Mouse (Mus musculus) heart, postnatal 0 days (tissue): ENCODE data around the gene Slc4a8.

ENCODE experiments used
- CTCF ChIP-seq: IDR thresholded peaks from 2 replicates; pipeline ENCODE4 v1.5.1; 2016; ENCODE audit warnings: antibody characterized with exemption, control low read depth, low read depth
- EP300 ChIP-seq: IDR thresholded peaks from 2 replicates; pipeline ENCODE4 v1.6.1; 2016; ENCODE audit warnings: antibody characterized with exemption, low read depth

DNA sequence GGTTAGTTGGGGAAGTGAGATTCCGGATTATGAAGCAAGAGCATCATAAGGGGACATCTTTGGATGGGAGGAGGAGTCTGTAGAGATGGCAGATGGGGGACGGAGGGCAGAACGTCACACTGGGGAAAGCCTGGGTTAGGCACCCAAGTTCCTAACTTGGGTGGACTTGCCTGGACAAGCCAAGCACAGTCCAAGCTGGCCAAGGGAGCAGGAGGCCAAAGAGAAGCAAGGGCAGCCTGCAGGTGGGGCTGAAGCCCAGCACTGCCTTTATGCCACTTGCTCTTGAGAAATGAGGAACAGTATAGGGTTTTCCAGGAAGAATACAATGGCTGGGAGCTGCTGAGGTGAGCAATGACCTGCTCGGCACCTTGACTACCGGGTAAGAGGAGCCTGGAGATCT, 42.3 kb upstream of the Slc4a8 start:
- TF ChIP-seq CTCF = no peak
- no peak for TF ChIP-seq EP300
